Mouse (Mus musculus) midbrain, embryonic 13.5 days (tissue): ENCODE results near the gene Hk1. TPM values are rescaled to one million over a fixed set of nuclear protein-coding genes. Genes with fewer than 3 reads are reported as not detected.

Experiments used
- ATAC-seq: fragments of 200-750 bp; cut with Nextera tagmentation; 2 replicates; pipeline ENCODE4 v1.8.0; 2017; ENCODE audit warnings: mild to moderate bottlenecking, moderate TSS enrichment, moderate library complexity
- H3K27ac ChIP-seq: fragments of 300-500 bp; sonication (generic); 2 replicates; pipeline ENCODE4 v1.5.1; 2015; ENCODE audit warnings: inconsistent platforms, mild to moderate bottlenecking, moderate library complexity
- H3K27me3 ChIP-seq: fragments of 300-500 bp; sonication (generic); 2 replicates; pipeline ENCODE4 v1.6.1; 2015; ENCODE audit warnings: mild to moderate bottlenecking, inconsistent platforms
- H3K36me3 ChIP-seq: fragments of 300-500 bp; sonication (generic); 2 replicates; pipeline ENCODE4 v1.6.1; 2015; ENCODE audit warnings: mild to moderate bottlenecking, inconsistent platforms
- H3K4me1 ChIP-seq: fragments of 300-500 bp; sonication (generic); replicated peaks from 2 replicates; pipeline ENCODE4 v1.6.1; 2015; ENCODE audit warnings: inconsistent platforms
- H3K4me2 ChIP-seq: fragments of 300-500 bp; sonication (generic); replicated peaks from 2 replicates; pipeline ENCODE4 v1.6.1; 2015; ENCODE audit warnings: moderate library complexity, mild to moderate bottlenecking, inconsistent platforms
- H3K4me3 ChIP-seq: fragments of 300-500 bp; sonication (generic); replicated peaks from 2 replicates; pipeline ENCODE4 v1.5.1; 2015; ENCODE audit warnings: mild to moderate bottlenecking, inconsistent platforms
- H3K9ac ChIP-seq: fragments of 300-500 bp; sonication (generic); replicated peaks from 2 replicates; pipeline ENCODE4 v1.6.1; 2015; ENCODE audit warnings: mild to moderate bottlenecking, inconsistent platforms
- H3K9me3 ChIP-seq: fragments of 300-500 bp; sonication (generic); 2 replicates; pipeline ENCODE4 v1.6.1; 2016; ENCODE audit warnings: mild to moderate bottlenecking, inconsistent platforms
- WGBS: fragments of 180-500 bp; shearing (Covaris S2); methylation state at CpG from one replicate; pipeline ENCODE4 v1.1.7; 2015; 5-methylcytosine and 5-hydroxymethylcytosine counted together
- polyA plus RNA-seq: library from polyadenylated mRNA; unstranded; fragments of >200 nt; fragmentation: Nextera tagmentation; extraction: Ambion mirVana; gene quantifications from 2 replicates; pipeline ENCODE4 v1.2.1, GENCODE M21; 2015

The Hk1 gene
- polyA plus RNA-seq, 1 experiment from 2014 or later = 72.9 TPM

DNA sequence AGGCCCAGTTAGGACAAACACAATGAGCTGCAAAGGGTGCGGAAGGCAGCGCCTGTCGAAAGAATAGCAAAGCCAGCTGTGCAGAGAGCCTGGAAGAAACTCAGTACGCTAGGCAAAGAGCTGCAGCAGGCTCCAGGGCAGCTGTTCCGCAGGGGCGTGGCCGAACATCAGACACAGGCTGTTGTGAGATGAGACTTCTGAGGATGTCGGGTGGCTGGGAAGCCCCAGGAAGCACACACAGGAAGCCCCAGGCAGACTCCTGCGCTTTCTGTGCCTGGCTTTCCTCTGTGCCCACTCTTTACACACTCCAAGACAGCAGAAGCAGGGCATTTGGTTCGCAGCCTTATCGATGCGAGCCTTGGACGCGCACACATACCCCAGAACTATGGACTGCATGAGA is 25.2 kb upstream of the Hk1 start:
- Histone ChIP-seq H3K4me1 (no peaks in the 10 kb centered on the region), H3K9me3 (no peaks in the 10 kb centered on the region), H3K27ac (no peak overlapping the region), H3K36me3 (no peaks in the 10 kb centered on the region), H3K4me2 (peak overlapping the region; percentile 26), H3K9ac (no peak overlapping the region), H3K27me3 (0 out of 2 replicates have a peak, but pooled peaks cover 3% of the 10 kb centered on the region), H3K4me3 (0 out of 2 replicates have a peak overlapping the region, but pooled peaks have one; percentile 7)
- WGBS = 46% methylated on average over 14 of the region's 14 CpGs
- ATAC-seq = peak; percentile 20; the same call in 1 of the 2 replicates

DNA sequence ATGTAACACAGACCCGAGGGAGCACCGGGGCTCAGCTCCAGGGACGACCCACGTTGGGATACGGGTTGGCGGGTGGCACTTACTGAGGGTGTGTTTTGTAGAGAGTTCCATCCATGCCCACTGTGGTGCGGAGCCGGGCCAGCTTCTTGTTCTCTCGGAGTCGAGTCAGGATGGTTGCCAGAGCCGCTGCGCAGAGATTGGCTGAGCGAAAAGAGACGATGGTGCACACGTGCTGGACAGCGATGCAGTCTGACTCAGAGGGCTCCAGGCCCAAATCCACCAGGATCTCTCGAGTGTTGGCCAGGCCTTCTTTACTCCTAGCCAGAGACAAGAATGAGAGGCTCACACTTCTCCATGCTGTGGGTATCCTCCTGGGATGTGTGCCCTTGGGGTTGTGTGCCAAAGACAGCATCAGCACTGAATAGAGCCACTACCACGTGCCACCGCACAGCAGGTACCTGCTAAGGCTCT is 22.0 kb upstream of the Hk1 start:
- Histone ChIP-seq H3K36me3 (no peaks in the 10 kb centered on the region), H3K9me3 (no peaks in the 10 kb centered on the region), H3K9ac (no peak overlapping the region), H3K4me3 (no peak overlapping the region), H3K4me1 (no peaks in the 10 kb centered on the region), H3K27ac (no peak overlapping the region), H3K27me3 (no peaks in the 10 kb centered on the region), H3K4me2 (no peak overlapping the region)
- 0 out of 2 replicates have a peak, but pooled peaks have one; percentile 4 for ATAC-seq
- WGBS = 85% methylated on average over 19 of the region's 19 CpGs

DNA sequence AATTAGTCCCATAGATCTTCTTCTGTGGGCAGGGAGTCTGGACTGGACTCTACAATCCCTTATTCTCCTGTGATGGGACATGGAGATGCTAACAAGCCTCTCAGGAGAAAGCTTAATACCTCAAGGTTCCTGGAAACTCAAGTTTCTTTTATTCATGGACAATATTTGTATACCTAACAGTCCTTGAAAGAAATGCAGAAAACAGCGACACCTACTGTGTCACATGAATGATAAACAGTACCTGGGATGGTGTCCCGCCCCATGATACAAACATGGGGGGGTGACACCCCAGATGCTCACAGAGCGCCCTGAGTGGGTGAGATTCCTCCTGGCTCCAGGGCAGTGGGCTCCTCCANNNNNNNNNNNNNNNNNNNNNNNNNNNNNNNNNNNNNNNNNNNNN is 3.3 kb upstream of the Hk1 start:
- no peak overlapping the region for H3K27ac ChIP-seq
- WGBS = 82% methylated on average over 3 of the region's 3 CpGs
- no peak for ATAC-seq
- no peak overlapping the region for H3K4me3 ChIP-seq
- H3K9ac ChIP-seq = no peak overlapping the region
- no peaks in the 10 kb centered on the region for H3K27me3 ChIP-seq
- H3K36me3 ChIP-seq = no peaks in the 10 kb centered on the region
- no peaks in the 10 kb centered on the region for H3K4me1 ChIP-seq
- no peaks in the 10 kb centered on the region for H3K9me3 ChIP-seq
- no peak overlapping the region for H3K4me2 ChIP-seq

- no peak overlapping the region for H3K9ac ChIP-seq
- no peak overlapping the region for H3K27ac ChIP-seq
- H3K27me3 ChIP-seq = no peaks in the 10 kb centered on the region
- no peak for ATAC-seq
- H3K9me3 ChIP-seq = no peaks in the 10 kb centered on the region
- H3K4me2 ChIP-seq = no peak overlapping the region
- H3K4me1 ChIP-seq = no peaks in the 10 kb centered on the region
- no peak overlapping the region for H3K4me3 ChIP-seq
- H3K36me3 ChIP-seq = no peaks in the 10 kb centered on the region
Measured at GRCm38 (mm10) chr10:62380936-62381335, 1.2 kb upstream of the Hk1 start.

- Histone ChIP-seq H3K27me3 (no peaks in the 10 kb centered on the region), H3K9me3 (no peaks in the 10 kb centered on the region), H3K4me1 (no peaks in the 10 kb centered on the region), H3K36me3 (no peaks in the 10 kb centered on the region), H3K27ac (no peak overlapping the region), H3K4me2 (no peak overlapping the region), H3K9ac (no peak overlapping the region), H3K4me3 (no peak overlapping the region)
- ATAC-seq = no peak
- 91% methylated on average over 7 of the region's 7 CpGs for WGBS
Measured at GRCm38 (mm10) chr10:62358827-62359226, 20.9 kb downstream of the Hk1 start.

DNA sequence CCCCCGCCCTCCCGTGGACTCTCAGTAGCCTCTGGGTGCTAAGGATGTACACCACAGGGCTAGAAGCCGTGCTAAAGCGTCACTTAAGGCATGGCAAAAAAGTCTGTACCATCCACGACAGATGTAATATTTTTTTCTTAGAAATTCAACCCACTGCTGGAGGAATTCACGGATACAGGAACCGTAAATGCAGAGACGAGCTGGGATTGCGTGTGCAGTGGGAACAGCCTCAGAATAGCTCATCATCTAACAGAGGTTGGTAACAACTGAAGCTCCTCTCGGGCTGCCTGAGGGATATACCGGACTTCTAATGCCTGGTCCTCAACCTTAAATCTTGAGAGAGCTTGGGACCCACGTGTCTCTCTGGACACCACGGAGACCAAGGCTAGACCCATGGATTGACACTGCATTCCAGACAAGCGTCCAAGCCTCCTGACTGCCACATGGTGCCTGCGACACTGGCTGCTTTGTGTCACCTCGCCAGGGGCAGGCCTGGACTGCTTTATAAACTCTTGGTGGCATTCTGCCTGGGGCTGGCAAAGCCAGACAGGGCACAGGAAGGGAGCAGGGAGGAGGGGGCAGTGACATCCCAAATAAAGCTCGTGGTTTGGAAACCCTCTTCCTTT is 23.5 kb downstream of the Hk1 start:
- no peak overlapping the region for H3K4me2 ChIP-seq
- no peaks in the 10 kb centered on the region for H3K27me3 ChIP-seq
- ATAC-seq = no peak
- no peak overlapping the region for H3K27ac ChIP-seq
- H3K4me1 ChIP-seq = no peaks in the 10 kb centered on the region
- H3K9ac ChIP-seq = no peak overlapping the region
- no peaks in the 10 kb centered on the region for H3K9me3 ChIP-seq
- WGBS = 85% methylated on average over 17 of the region's 17 CpGs
- H3K36me3 ChIP-seq = no peaks in the 10 kb centered on the region
- H3K4me3 ChIP-seq = no peak overlapping the region

GRCm38 (mm10) chr10:62345147-62345546 is 34.6 kb downstream of the Hk1 start:
- H3K9ac ChIP-seq = no peak overlapping the region
- WGBS = 74% methylated on average over 5 of the region's 5 CpGs
- no peak overlapping the region for H3K4me2 ChIP-seq
- no peak overlapping the region for H3K4me3 ChIP-seq
- H3K27me3 ChIP-seq = no peaks in the 10 kb centered on the region
- H3K9me3 ChIP-seq = no peaks in the 10 kb centered on the region
- no peak for ATAC-seq
- H3K36me3 ChIP-seq = no peaks in the 10 kb centered on the region
- no peak overlapping the region for H3K27ac ChIP-seq
- H3K4me1 ChIP-seq = peaks cover 10% of the 10 kb centered on the region

- no peak for ATAC-seq
- Histone ChIP-seq H3K9me3 (no peaks in the 10 kb centered on the region), H3K4me1 (peaks cover 14% of the 10 kb centered on the region), H3K27me3 (no peaks in the 10 kb centered on the region), H3K4me2 (no peak overlapping the region), H3K4me3 (no peak overlapping the region), H3K27ac (no peak overlapping the region), H3K36me3 (no peaks in the 10 kb centered on the region), H3K9ac (no peak overlapping the region)
- 82% methylated on average over 9 of the region's 9 CpGs for WGBS
Measured at GRCm38 (mm10) chr10:62344004-62344752, 35.5 kb downstream of the Hk1 start.

GRCm38 (mm10) chr10:62342512-62342911 is 37.2 kb downstream of the Hk1 start:
- Histone ChIP-seq H3K4me2 (no peak overlapping the region), H3K27me3 (no peaks in the 10 kb centered on the region), H3K36me3 (no peaks in the 10 kb centered on the region), H3K4me3 (no peak overlapping the region), H3K27ac (no peak overlapping the region), H3K4me1 (peaks cover 28% of the 10 kb centered on the region), H3K9ac (no peak overlapping the region), H3K9me3 (no peaks in the 10 kb centered on the region)
- ATAC-seq = no peak
- WGBS = 87% methylated on average over 6 of the region's 6 CpGs

DNA sequence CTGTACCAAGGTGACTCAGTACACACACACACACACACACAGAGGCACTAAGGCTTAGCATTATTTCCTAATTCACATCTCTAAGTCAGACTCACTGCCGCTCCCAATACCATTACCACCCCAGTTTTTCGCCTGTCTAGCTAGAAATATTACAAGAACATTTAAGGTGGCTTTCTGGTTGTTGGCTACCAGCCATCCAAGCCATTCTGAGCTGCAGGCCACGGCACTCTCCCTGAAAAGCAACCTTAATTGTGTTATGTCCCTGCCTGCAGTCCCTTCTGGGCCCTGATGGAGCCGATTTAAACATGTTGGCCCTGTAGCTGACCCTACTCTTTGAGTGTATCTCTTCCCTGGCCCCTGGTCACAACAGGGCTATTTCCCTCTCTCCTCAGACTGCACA is 37.8 kb downstream of the Hk1 start:
- 88% methylated on average over 4 of the region's 4 CpGs for WGBS
- no peak overlapping the region for H3K27ac ChIP-seq
- H3K4me3 ChIP-seq = no peak overlapping the region
- no peaks in the 10 kb centered on the region for H3K27me3 ChIP-seq
- H3K9me3 ChIP-seq = no peaks in the 10 kb centered on the region
- peaks cover 30% of the 10 kb centered on the region for H3K4me1 ChIP-seq
- no peak overlapping the region for H3K9ac ChIP-seq
- no peaks in the 10 kb centered on the region for H3K36me3 ChIP-seq
- ATAC-seq = no peak
- no peak overlapping the region for H3K4me2 ChIP-seq

GRCm38 (mm10) chr10:62340991-62341390 is 38.7 kb downstream of the Hk1 start:
- peak overlapping the region; percentile 82; the same call in 1 of the 2 replicates for H3K27ac ChIP-seq
- whole genome bisulfite sequencing = 18% methylated on average over 3 of the region's 3 CpGs
- peak overlapping the region; percentile 79 for H3K9ac ChIP-seq
- H3K4me1 ChIP-seq = peaks cover 40% of the 10 kb centered on the region
- H3K36me3 ChIP-seq = no peaks in the 10 kb centered on the region
- H3K4me2 ChIP-seq = peak overlapping the region; percentile 71
- H3K27me3 ChIP-seq = no peaks in the 10 kb centered on the region
- peak overlapping the region; percentile 74 for H3K4me3 ChIP-seq
- no peak for ATAC-seq
- no peaks in the 10 kb centered on the region for H3K9me3 ChIP-seq

GRCm38 (mm10) chr10:62340095-62340731 is 39.5 kb downstream of the Hk1 start:
- WGBS = under 1% methylated on average over 38 of the region's 38 CpGs
- Histone ChIP-seq H3K9ac (peak overlapping the region; percentile 79), H3K4me2 (peak overlapping the region; percentile 71), H3K9me3 (no peaks in the 10 kb centered on the region), H3K36me3 (no peaks in the 10 kb centered on the region), H3K27me3 (peaks cover 5% of the 10 kb centered on the region; the same call in 1 of the 2 replicates), H3K27ac (peak overlapping the region; percentile 82), H3K4me3 (peak overlapping the region; percentile 74), H3K4me1 (peaks cover 42% of the 10 kb centered on the region)
- peak; percentile 98 for ATAC-seq
